Mouse (Mus musculus) myocyte (in vitro differentiated cells): ENCODE measurements around the gene Il1rapl2. TPM values are rescaled to one million over a fixed set of nuclear protein-coding genes. Genes with fewer than 3 reads are reported as not detected.

ENCODE experiments used
- H3K27me3 ChIP-seq: one replicate; pipeline ENCODE4 v1.6.1; 2011; ENCODE audit not compliant: control insufficient read depth, insufficient read depth, insufficient read length
- H3K36me3 ChIP-seq: one replicate; pipeline ENCODE4 v1.6.1; 2011; ENCODE audit not compliant: control insufficient read depth, insufficient read depth
- H3K4me2 ChIP-seq: one replicate; pipeline ENCODE4 v1.6.1; 2011; ENCODE audit warnings: low read depth, control low read depth
- H3K4me3 ChIP-seq: one replicate; pipeline ENCODE4 v1.5.1; 2011; ENCODE audit warnings: mild to moderate bottlenecking, control low read depth, moderate library complexity
- H3K79me2 ChIP-seq: one replicate; pipeline ENCODE4 v1.6.1; 2011; ENCODE audit not compliant: control insufficient read depth, insufficient read depth
- H3ac ChIP-seq: one replicate; pipeline ENCODE4 v1.6.1; 2011; ENCODE audit not compliant: control insufficient read depth, insufficient read length
- CEBPB ChIP-seq: IDR thresholded peaks from 2 replicates; pipeline ENCODE4 v1.6.1; 2011; ENCODE audit warnings: mild to moderate bottlenecking, moderate library complexity; ENCODE audit not compliant: poor library complexity, insufficient read depth, severe bottlenecking
- E2F4 ChIP-seq: IDR thresholded peaks from one replicate; pipeline ENCODE4 v1.6.1; 2011; ENCODE audit warnings: mild to moderate bottlenecking, control low read depth, moderate library complexity; ENCODE audit not compliant: insufficient read depth
- MAX ChIP-seq: IDR thresholded peaks from one replicate; pipeline ENCODE4 v1.6.1; 2011; ENCODE audit warnings: low read depth, mild to moderate bottlenecking, control low read depth
- MYOD1 ChIP-seq, 3 experiments: IDR thresholded peaks; one replicate each; pipeline ENCODE4 v1.6.1; 2011; ENCODE audit warnings: control low read depth in 2 of 3, low read depth in 2 of 3, mild to moderate bottlenecking in 2 of 3, moderate library complexity in 1 of 3; ENCODE audit not compliant: insufficient read length in 2 of 3, control insufficient read depth in 1 of 3
- MYOG ChIP-seq, 3 experiments: IDR thresholded peaks; one replicate each; pipeline ENCODE4 v1.6.1; 2011; ENCODE audit warnings: control low read depth in 2 of 3, low read depth in 2 of 3, mild to moderate bottlenecking in 2 of 3; ENCODE audit not compliant: insufficient read length in 2 of 3, control insufficient read depth in 1 of 3, insufficient read depth in 1 of 3
- POLR2A ChIP-seq: IDR thresholded peaks from one replicate; pipeline ENCODE4 v1.6.1; 2011; ENCODE audit warnings: low read depth, mild to moderate bottlenecking, control low read depth, moderate library complexity; ENCODE audit not compliant: insufficient read length
- POLR2AphosphoS2 ChIP-seq: IDR thresholded peaks from one replicate; pipeline ENCODE4 v1.6.1; 2011; ENCODE audit warnings: low read depth, control low read depth; ENCODE audit not compliant: insufficient read length
- REST ChIP-seq: IDR thresholded peaks from one replicate; pipeline ENCODE4 v1.6.1; 2011; ENCODE audit warnings: mild to moderate bottlenecking, control low read depth, moderate library complexity; ENCODE audit not compliant: insufficient read depth, insufficient read length
- SRF ChIP-seq: IDR thresholded peaks from one replicate; pipeline ENCODE4 v1.6.1; 2011; ENCODE audit warnings: low read depth; ENCODE audit not compliant: control insufficient read depth, insufficient read length
- TCF12 ChIP-seq: IDR thresholded peaks from one replicate; pipeline ENCODE4 v1.6.1; 2011; ENCODE audit warnings: mild to moderate bottlenecking, control low read depth; ENCODE audit not compliant: poor library complexity, insufficient read depth, severe bottlenecking
- TCF3 ChIP-seq: IDR thresholded peaks from one replicate; pipeline ENCODE4 v1.6.1; 2011; ENCODE audit warnings: low read depth, control low read depth; ENCODE audit not compliant: insufficient read length
- USF1 ChIP-seq: IDR thresholded peaks from one replicate; pipeline ENCODE4 v1.6.1; 2011; ENCODE audit warnings: low read depth, mild to moderate bottlenecking, control low read depth, moderate library complexity
- polyA plus RNA-seq: library from polyadenylated mRNA; unstranded; fragments of >200 nt; fragmentation: generic; extraction: Trizol; gene quantifications from one replicate; pipeline ENCODE4 v1.2.1, GENCODE M21; 2012; ENCODE audit warnings: missing spikeins

The Il1rapl2 gene
- polyA plus RNA-seq, 1 experiment, result not detected

DNA sequence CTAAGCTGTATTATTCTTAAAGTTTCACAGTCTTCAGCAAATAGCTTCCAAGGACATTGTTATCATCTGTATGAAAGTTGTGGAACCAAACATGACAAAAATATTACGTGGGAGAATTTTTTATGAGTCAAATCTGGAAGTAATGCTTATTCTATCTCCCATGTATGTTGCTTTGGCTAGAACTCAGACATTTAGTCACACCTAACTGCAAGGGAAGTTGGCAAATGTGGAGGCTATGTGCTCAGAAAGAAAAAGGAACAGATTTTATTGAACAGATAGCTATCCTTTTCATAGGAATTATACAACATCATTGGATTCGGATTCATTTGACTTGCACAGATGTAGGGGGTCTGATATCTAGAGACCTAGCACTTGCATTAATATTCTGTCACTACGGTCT lies 908.1 kb downstream of the Il1rapl2 start:
- Histone ChIP-seq H3K79me2 (no peaks in the 10 kb centered on the region), H3K4me3 (no peak overlapping the region), H3ac (no peak overlapping the region), H3K27me3 (no peaks in the 10 kb centered on the region), H3K36me3 (no peaks in the 10 kb centered on the region), H3K4me2 (no peak overlapping the region)
- TF ChIP-seq TCF3 (no peak), E2F4 (no peak), MYOD1 (IDR thresholded peaks at IDR 0.05; ENCODE audit: control insufficient read depth in 1 of 3, insufficient read length in 2 of 3, low read depth in 2 of 3) (no peak), CEBPB (no peak), REST (no peak), MAX (no peak), MYOG (IDR thresholded peaks at IDR 0.05; ENCODE audit: control insufficient read depth in 1 of 3, insufficient read depth in 1 of 3, insufficient read length in 2 of 3, low read depth in 2 of 3) (no peak), TCF12 (no peak), SRF (no peak), POLR2A (no peak), USF1 (no peak), POLR2AphosphoS2 (no peak)

DNA sequence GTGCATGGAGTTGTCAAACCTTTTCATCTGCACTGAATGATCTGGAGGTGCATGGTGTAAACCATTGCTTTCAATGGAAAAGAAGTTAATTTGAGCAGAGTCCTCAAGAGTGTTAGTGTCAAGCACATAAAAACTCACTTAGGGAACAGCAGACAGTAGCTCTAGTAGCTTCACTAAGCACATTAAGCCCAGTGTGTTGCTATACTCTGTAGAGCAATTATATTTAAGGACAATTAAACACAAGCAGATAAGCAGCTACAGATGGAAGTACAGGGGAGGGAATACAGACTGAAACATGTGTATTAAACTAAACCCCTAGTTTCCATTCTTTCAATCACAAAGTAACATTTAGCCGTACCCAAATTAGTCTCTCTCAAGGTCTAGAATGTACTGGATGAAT lies 930.1 kb downstream of the Il1rapl2 start:
- no peak overlapping the region for H3K4me3 ChIP-seq
- H3K27me3 ChIP-seq, result no peaks in the 10 kb centered on the region
- H3K79me2 ChIP-seq, result no peaks in the 10 kb centered on the region
- no peak overlapping the region for H3K4me2 ChIP-seq
- TF ChIP-seq REST (no peak), POLR2AphosphoS2 (no peak), MAX (no peak), MYOD1 (IDR thresholded peaks at IDR 0.05; ENCODE audit: control insufficient read depth in 1 of 3, insufficient read length in 2 of 3, low read depth in 2 of 3) (no peak), USF1 (no peak), TCF12 (no peak), SRF (no peak), MYOG (IDR thresholded peaks at IDR 0.05; ENCODE audit: control insufficient read depth in 1 of 3, insufficient read depth in 1 of 3, insufficient read length in 2 of 3, low read depth in 2 of 3) (no peak), CEBPB (no peak), POLR2A (no peak), E2F4 (no peak), TCF3 (no peak)
- H3K36me3 ChIP-seq, result no peaks in the 10 kb centered on the region
- no peak overlapping the region for H3ac ChIP-seq

DNA sequence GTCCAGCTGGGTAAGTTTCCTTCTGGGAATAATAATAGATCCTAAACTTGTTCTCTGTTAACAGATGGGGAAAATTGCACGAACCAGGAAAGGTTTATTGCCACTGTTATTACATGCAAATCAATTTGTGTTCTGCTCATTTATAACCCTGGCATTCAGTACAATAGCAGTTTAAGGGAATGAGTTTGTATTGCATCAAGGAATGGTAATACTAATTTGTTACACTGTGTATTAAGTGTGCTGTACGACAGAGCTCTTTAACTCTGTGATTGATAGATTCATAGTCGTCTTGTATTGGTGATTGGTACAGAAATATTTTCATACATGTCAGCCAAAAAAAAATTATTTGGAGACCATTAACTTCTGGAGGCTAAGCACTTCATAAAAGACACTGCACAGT lies 934.6 kb downstream of the Il1rapl2 start:
- H3K4me2 ChIP-seq, result no peak overlapping the region
- no peaks in the 10 kb centered on the region for H3K27me3 ChIP-seq
- no peak overlapping the region for H3K4me3 ChIP-seq
- H3ac ChIP-seq, result no peak overlapping the region
- no peak for TF ChIP-seq TCF12
- TF ChIP-seq TCF3, result no peak
- TF ChIP-seq MYOG (IDR thresholded peaks at IDR 0.05; ENCODE audit: control insufficient read depth in 1 of 3, insufficient read depth in 1 of 3, insufficient read length in 2 of 3, low read depth in 2 of 3), result no peak
- TF ChIP-seq USF1, result no peak
- TF ChIP-seq REST, result no peak
- no peak for TF ChIP-seq MAX
- no peak for TF ChIP-seq SRF
- TF ChIP-seq POLR2AphosphoS2, result no peak
- no peak for TF ChIP-seq POLR2A
- no peak for TF ChIP-seq CEBPB
- TF ChIP-seq E2F4, result no peak
- TF ChIP-seq MYOD1 (IDR thresholded peaks at IDR 0.05; ENCODE audit: control insufficient read depth in 1 of 3, insufficient read length in 2 of 3, low read depth in 2 of 3), result no peak
- no peaks in the 10 kb centered on the region for H3K79me2 ChIP-seq
- no peaks in the 10 kb centered on the region for H3K36me3 ChIP-seq

- Histone ChIP-seq H3ac (no peak overlapping the region), H3K27me3 (no peaks in the 10 kb centered on the region), H3K4me3 (no peak overlapping the region), H3K36me3 (no peaks in the 10 kb centered on the region), H3K79me2 (no peaks in the 10 kb centered on the region), H3K4me2 (peak overlapping the region; percentile 12)
- TF ChIP-seq USF1 (no peak), SRF (no peak), REST (no peak), MYOD1 (IDR thresholded peaks at IDR 0.05; ENCODE audit: control insufficient read depth in 1 of 3, insufficient read length in 2 of 3, low read depth in 2 of 3) (no peak)
These were observed 1049.7 kb downstream of the Il1rapl2 start for GRCm38 (mm10) chrX:138620106-138620505.

DNA sequence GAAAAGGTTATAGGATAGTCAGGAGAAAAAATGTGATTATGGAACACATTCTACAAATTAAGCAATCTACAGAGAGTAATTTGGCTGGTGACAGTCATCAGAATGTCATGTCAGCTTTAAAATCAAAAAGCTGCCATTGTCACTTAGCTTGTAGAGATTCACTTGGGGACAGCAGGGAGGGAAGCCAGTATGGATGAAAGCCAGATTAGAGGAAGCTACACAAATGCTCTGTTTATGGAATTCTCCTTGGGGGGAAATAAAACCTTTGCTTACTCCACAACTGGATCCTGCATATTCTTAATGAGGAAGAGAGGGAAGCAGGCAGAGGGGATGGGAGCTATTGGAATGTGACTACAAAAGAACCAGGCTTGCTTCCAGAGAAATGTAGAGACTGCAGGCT lies 1054.9 kb downstream of the Il1rapl2 start:
- no peak overlapping the region for H3ac ChIP-seq
- H3K4me2 ChIP-seq, result no peak overlapping the region
- H3K27me3 ChIP-seq, result no peaks in the 10 kb centered on the region
- no peak overlapping the region for H3K4me3 ChIP-seq
- no peaks in the 10 kb centered on the region for H3K79me2 ChIP-seq
- TF ChIP-seq SRF (no peak), TCF3 (no peak), E2F4 (no peak), REST (no peak), MYOG (IDR thresholded peaks at IDR 0.05; ENCODE audit: control insufficient read depth in 1 of 3, insufficient read depth in 1 of 3, insufficient read length in 2 of 3, low read depth in 2 of 3) (no peak), MYOD1 (IDR thresholded peaks at IDR 0.05; ENCODE audit: control insufficient read depth in 1 of 3, insufficient read length in 2 of 3, low read depth in 2 of 3) (no peak), POLR2AphosphoS2 (no peak), TCF12 (no peak), USF1 (no peak), CEBPB (no peak), POLR2A (no peak)
- no peaks in the 10 kb centered on the region for H3K36me3 ChIP-seq
